Mouse (Mus musculus) layer of hippocampus, adult 18-20 months (tissue): ENCODE results near the gene Rims1. TPM values are rescaled to one million over a fixed set of nuclear protein-coding genes. Genes with fewer than 3 reads are reported as not detected.

ENCODE experiments used
- DNase-seq, 2 experiments: peaks; one replicate each; pipeline ENCODE4 v3.0.0; 2022; ENCODE audit warnings: low spot score in 2 of 2
- total RNA-seq, 2 experiments: library from RNA; stranded (reverse); gene quantifications; 2 replicates each; pipeline ENCODE4 v1.2.3; 2021

The Rims1 gene
- total RNA-seq, 2 experiments from 2014 or later = 258 to 272 TPM

DNA sequence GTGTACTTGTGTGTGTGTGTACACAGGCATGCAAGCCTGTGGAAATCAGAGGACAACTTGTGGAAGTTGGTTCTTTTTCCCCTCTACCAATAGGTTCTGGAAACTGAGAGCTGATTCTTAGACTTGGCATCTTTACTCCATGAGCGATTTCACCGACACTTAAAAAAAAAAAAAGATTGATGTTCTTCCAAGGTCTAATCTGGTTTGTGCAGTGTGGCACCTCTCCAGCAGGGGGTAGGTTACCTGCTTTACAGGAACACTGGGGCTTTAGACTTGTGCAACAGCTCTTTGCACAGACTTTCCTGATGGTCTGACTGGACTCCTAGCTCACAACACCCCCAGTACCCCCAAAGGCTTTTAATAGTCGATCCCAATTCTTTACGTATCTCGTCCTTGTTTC is 428.1 kb downstream of the Rims1 start:
- no peak for DNase-seq

GRCm38 (mm10) chr1:22377062-22377461 is 428.7 kb downstream of the Rims1 start:
- no peak for DNase-seq

DNA sequence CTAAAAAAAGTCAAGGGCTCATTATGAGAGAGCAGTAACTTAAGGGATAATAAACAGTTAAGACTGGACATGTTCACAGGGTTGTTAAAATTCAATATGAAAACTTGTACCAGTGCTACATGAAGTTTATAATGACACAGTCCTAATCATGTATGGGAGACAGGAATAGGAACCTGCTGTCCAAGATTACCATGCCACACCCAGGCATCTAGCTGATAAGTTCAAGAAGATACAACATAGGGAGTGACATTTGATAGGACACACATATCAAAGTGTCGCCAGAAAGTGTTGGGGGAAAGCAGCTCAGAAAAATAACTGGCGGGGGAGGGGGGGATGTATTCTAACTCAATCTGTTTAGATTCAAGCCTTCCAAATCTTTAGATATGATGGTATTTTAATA is 449.6 kb downstream of the Rims1 start:
- no peak for DNase-seq

DNA sequence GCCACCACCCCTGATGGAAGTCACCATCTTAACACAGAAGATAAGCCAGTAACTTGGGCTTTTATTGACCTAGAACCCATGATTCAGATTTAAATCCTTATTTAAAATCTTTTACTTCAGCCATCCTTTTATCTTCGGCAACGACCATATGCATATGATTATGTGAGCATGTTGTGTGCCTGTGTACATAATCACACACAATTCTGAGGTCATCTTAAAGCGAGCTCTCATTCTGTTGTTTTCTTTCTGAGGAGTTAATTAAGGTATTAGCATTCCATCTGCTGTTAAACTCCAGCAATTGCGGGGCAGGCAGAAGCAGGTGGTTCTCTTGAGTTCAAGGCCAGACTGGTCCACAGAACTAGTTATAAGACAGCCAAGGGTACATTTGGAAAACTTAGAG is 452.1 kb downstream of the Rims1 start:
- no peak for DNase-seq

DNA sequence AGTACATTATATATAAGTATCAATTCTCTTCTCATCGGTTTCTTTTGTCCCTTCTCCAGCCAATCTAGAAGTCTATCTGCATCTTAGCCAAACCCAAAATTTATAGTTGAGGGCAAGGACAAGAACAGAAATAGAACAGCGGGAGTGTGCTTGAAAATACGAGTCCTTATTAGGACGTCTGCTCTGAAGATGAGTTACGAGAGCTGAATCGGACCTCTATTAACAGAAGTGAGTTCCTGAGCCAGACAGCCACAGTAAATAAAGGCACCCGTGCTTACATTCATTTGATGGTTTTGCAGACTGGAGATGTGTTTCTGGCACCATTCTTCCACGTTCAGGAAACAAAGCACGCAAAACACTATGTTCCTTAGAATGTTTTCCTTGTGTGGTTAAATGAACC is 466.9 kb downstream of the Rims1 start:
- no peak for DNase-seq

GRCm38 (mm10) chr1:22320941-22321676 is 484.7 kb downstream of the Rims1 start:
- DNase-seq = no peak

- no peak for DNase-seq
These were observed 490.3 kb downstream of the Rims1 start for GRCm38 (mm10) chr1:22315537-22315936.

- no peak for DNase-seq
These were observed 494.3 kb downstream of the Rims1 start for GRCm38 (mm10) chr1:22311471-22311870.

DNA sequence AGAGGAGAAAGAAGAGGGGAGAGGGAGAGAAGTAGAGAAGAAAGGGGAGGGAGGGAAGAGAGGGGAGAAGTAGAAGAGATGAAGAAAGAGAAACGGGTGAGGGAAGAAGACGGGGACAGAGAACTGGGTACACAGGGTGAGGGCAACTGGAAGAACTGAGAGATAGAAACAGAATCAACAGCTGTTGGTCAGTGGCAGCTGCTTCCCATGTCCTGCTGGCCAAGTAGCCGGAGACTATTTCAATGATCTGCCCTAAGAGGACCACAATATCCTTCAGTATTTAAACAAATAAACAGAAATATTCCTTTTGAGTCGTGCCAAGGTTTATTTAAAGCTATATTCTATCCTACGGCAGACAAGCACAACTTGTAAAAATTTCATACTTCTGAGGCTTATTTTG is 499.3 kb downstream of the Rims1 start:
- no peak for DNase-seq

DNA sequence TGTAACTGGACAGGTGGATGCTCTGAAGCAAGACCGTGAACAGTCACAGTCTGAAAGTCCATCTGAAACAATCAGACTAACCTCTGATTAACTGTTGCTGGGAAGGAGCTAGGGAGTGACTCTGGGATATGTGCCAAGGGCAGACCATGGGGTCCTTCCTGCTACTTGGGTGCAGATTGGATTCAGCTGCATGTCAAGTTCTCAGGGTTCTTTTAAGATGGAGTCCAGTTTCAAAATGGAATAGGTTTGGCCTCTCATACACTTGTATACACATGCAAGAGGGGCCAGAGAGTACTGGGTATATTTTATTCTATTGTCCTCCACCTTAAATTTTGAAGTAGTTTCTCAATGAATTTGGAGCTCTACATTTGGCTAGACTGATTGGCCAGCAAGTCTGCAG is 499.9 kb downstream of the Rims1 start:
- DNase-seq = no peak

- no peak for DNase-seq
These were observed 511.8 kb downstream of the Rims1 start for GRCm38 (mm10) chr1:22293953-22294352.

GRCm38 (mm10) chr1:22293310-22293709 is 512.5 kb downstream of the Rims1 start:
- no peak for DNase-seq

DNA sequence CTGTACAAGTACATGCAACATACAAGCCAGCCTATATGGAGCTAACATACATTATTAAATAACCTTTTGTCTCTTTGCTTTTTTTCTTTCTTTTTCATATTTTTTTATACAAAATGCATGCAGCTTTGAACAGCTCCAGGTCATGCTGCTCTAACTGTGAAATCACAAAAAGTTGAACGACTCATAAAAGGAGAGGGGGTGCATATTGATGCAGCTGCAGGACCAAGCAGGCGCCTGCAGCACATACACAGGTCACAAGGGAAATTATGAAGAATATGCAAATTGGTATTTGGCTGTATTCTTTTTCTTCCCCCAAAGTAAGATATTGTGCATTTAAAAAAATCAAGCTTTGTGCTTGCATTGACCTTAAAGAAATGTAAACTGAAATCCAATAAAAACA is 519.0 kb downstream of the Rims1 start:
- DNase-seq = no peak

GRCm38 (mm10) chr1:22279954-22280353 is 525.8 kb downstream of the Rims1 start:
- DNase-seq = no peak

DNA sequence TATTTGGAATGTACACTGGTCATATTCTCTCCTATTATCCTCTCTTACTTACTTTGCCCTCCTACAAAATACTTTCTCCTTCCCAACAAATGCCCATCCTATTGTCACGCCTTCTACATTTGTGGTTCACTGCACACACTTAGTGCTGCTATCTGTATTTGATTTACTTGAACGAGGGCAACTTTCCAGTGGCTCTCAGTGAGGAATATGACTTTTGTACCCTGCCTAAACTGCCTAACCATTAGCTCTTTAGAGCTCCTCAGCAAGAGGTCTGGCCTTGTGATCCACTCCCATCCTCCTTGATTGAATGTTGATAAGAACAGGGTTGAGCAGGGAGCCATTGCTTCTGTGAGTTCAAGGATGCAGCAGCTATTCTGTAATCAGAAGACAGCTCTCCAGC is 531.7 kb downstream of the Rims1 start:
- DNase-seq = no peak

DNA sequence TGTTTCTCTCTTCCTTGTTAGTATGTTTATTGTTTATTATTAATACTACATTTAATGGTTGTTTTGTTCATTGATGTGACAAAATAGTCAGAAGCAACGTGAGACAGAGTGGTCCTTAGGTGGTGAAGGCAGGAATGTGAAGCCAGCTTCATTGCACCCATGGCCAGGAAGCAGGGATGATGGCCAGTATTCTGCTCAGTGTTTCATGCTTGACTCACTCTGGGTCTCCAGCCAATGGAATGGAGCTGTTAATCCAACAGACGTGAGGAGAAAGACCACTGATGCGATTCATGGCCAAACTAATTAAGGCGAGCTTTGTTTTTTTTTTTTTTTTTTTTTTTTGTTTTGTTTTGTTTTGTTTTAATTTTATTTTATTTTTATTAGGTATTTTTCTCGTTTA is 535.7 kb downstream of the Rims1 start:
- no peak for DNase-seq

- peak; percentile 73 to 93 for DNase-seq
These were observed 537.0 kb downstream of the Rims1 start for GRCm38 (mm10) chr1:22268581-22269359.

GRCm38 (mm10) chr1:22266491-22266890 is 539.3 kb downstream of the Rims1 start:
- DNase-seq = peak; percentile 30 to 67

DNA sequence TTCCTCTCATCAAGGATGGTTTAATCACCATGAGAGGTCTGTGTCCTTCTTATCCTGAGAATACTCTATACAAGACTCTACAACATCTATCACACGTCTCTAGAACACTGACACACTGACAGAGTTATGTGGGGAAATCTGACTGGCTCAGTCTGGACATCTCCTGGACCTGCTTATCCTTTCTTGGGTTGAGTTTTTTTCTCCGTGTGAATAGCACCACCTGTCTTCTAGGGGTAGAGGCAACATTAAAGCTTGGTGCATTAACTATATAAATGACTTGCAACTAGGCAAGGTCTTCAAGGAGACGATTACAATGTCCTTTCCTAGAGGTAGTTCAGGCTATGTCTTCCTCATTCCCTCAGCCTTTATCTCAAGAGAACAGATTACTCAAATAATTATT is 540.3 kb downstream of the Rims1 start:
- no peak for DNase-seq

GRCm38 (mm10) chr1:22262169-22262950 is 543.4 kb downstream of the Rims1 start:
- no peak for DNase-seq

GRCm38 (mm10) chr1:22261702-22262101 is 544.1 kb downstream of the Rims1 start:
- peak in 1 of 2 experiments; percentile 32 for DNase-seq

GRCm38 (mm10) chr1:22260291-22260690 is 545.5 kb downstream of the Rims1 start:
- DNase-seq = no peak
